ENCODE assay signal across 8 mouse cellular contexts in genomic region chr9:66938836-66939235, GRCm38 (mm10). TPM values are rescaled to one million over a fixed set of nuclear protein-coding genes. Genes with fewer than 3 reads are reported as not detected.
DNase-seq lines count a peak whose midpoint lies in the region; ATAC-seq and TF ChIP-seq lines count a peak whose summit lies in the region.

No protein-coding gene starts in this region.

- TF ChIP-seq POLR2A in thymus, adult 2 months (IDR thresholded peaks at IDR 0.05; ENCODE audit: control insufficient read depth, extremely low read depth, insufficient read depth, low read length, poor library complexity), result no peak

- no peak overlapping the region for H3K27ac ChIP-seq in thymus, adult 2 months (ENCODE audit: control insufficient read depth, insufficient read depth, low read length)

- H3K4me1 ChIP-seq in thymus, adult 2 months (replicated peaks; ENCODE audit: control insufficient read depth, insufficient read depth, low read length), result no peaks in the 10 kb centered on the region

- WGBS in thymus, adult 2 months, result 6% methylated on average over 4 of the region's 4 CpGs

- H3K27me3 ChIP-seq in thymus, adult 2 months (ENCODE audit: control insufficient read depth, insufficient read depth, low read length), result no peaks in the 10 kb centered on the region

- DNase-seq in frontal cortex, postnatal 14 days (ENCODE audit: low spot score in 2 of 2), result no peak
- peak; percentile 47 for DNase-seq in thymus, adult 2 months
- DNase-seq in thymus, postnatal 36 days, result no peak
- DNase-seq in cerebellum, postnatal 14 days, result peak; percentile 69 to 73
- peak; percentile 57 for DNase-seq in heart, postnatal 4 days
- DNase-seq in lung, postnatal 36 days, result peak; percentile 84
- no peak for DNase-seq in right cerebral cortex, postnatal 4 days

- ATAC-seq in frontal cortex, adult (ENCODE audit: low TSS enrichment), result peak; percentile 72; the same call in 1 of the 2 replicates

- no peak for TF ChIP-seq CTCF in thymus, adult 2 months (IDR thresholded peaks at IDR 0.05; ENCODE audit: borderline replicate concordance, control insufficient read depth, extremely low read depth, insufficient read depth, low read length, poor library complexity)

- no peak overlapping the region for H3K4me3 ChIP-seq in thymus, adult 2 months (ENCODE audit: control insufficient read depth, insufficient read depth, low read length)

- no peaks in the 10 kb centered on the region for H3K36me3 ChIP-seq in thymus, adult 2 months (ENCODE audit: control insufficient read depth, insufficient read depth, low read length)

RNA-seq across cellular contexts. Expression of gene Rps27l, which starts 7.0 kb away (rescaled TPM):
- polyA plus RNA-seq in thymus, adult 2 months (2012; rRNA removed), result 52.2 and 61.1 TPM in 2 replicates
- 100 to 1,000 TPM; 253 to 256 TPM for total RNA-seq in heart, postnatal 4 days (2021)

RNA-seq across cellular contexts. Expression of gene Rab8b, which starts 19.3 kb away (rescaled TPM):
- 24.7 and 27.6 TPM in 2 replicates for polyA plus RNA-seq in thymus, adult 2 months (2012; rRNA removed)
- total RNA-seq in heart, postnatal 4 days (2021), result 10 to 100 TPM; 17.8 to 18.5 TPM

RNA-seq across cellular contexts. Expression of gene Lactb, which starts 36.4 kb away (rescaled TPM):
- 12.6 and 19.1 TPM in 2 replicates for polyA plus RNA-seq in thymus, adult 2 months (2012; rRNA removed)
- total RNA-seq in heart, postnatal 4 days (2021), result 10 to 100 TPM; 20.9 to 21.6 TPM

Comparison
In these comparisons a context has a peak if more than half of its experiments do, and no peak if none do; other contexts are left out.
1. DNase-seq: peak in thymus, adult 2 months (single experiment), cerebellum, postnatal 14 days (2 of 2), heart, postnatal 4 days (single experiment) and lung, postnatal 36 days (single experiment); none in frontal cortex, postnatal 14 days (0 of 2), thymus, postnatal 36 days (0 of 2) and right cerebral cortex, postnatal 4 days (single experiment).